Mouse (Mus musculus): Measurements from ENCODE around the gene Rps9.
"Not testable (repeated sequence)": the region's sequence is repeated elsewhere in the genome, so short reads cannot be mapped to it uniquely, and the experiment has no call there.

DNA sequence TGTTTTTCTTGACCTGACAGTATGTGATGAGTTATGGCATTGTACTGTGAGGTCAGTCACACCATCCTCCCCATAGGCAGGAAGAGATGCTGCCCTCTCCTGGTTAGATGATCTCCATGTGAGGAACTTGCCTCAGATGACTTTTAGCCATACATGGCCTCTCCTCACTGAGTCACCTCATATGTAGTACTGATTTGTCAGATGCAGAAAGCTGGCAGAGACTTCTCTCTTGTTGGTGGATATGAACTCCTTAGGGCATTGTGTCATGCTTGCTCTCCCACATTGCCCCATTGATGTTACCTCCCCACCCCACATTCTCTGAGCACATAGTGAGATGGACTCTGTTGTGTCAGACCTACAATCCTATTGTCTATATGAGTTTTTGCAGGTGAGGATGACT, 21.7 kb downstream of the Rps9 start:
- TF ChIP-seq CTCF (IDR thresholded peaks at IDR 0.05; ENCODE audit: low read depth, low read length); POLR2A (IDR thresholded peaks at IDR 0.05; ENCODE audit: borderline replicate concordance, low read depth, low read length): not testable (repeated sequence)

Data from bone marrow macrophage, adult 2 months (primary cell).